Mouse (Mus musculus) forebrain, embryonic 10.5 days (tissue): ENCODE measurements around the gene Gnpda2. TPM values are rescaled to one million over a fixed set of nuclear protein-coding genes. Genes with fewer than 3 reads are reported as not detected.

ENCODE experiments used
- DNase-seq: peaks from one replicate; pipeline ENCODE4 v3.0.0-alpha.2; 2017; ENCODE audit warnings: low spot score; ENCODE audit errors: extremely low spot score
- H3K27ac ChIP-seq: fragments of 300-500 bp; sonication (generic); 2 replicates; pipeline ENCODE4 v1.5.1; 2016; ENCODE audit warnings: mild to moderate bottlenecking
- H3K27me3 ChIP-seq: fragments of 300-500 bp; sonication (generic); 2 replicates; pipeline ENCODE4 v1.6.1; 2016; ENCODE audit warnings: mild to moderate bottlenecking; ENCODE audit not compliant: poor library complexity, severe bottlenecking
- H3K36me3 ChIP-seq: fragments of 300-500 bp; sonication (generic); replicated peaks from 2 replicates; pipeline ENCODE4 v1.6.1; 2016; ENCODE audit warnings: mild to moderate bottlenecking, moderate library complexity
- H3K4me1 ChIP-seq: fragments of 300-500 bp; sonication (generic); 2 replicates; pipeline ENCODE4 v1.6.1; 2016
- H3K4me3 ChIP-seq: fragments of 300-500 bp; sonication (generic); 2 replicates; pipeline ENCODE4 v1.5.1; 2016; ENCODE audit warnings: mild to moderate bottlenecking, moderate library complexity
- H3K9me3 ChIP-seq: fragments of 300-500 bp; sonication (generic); 2 replicates; pipeline ENCODE4 v1.6.1; 2016; ENCODE audit warnings: mild to moderate bottlenecking, moderate library complexity
- WGBS: fragments of 180-500 bp; shearing (Covaris S2); methylation state at CpG from one replicate; pipeline ENCODE4 v1.1.7; 2016; 5-methylcytosine and 5-hydroxymethylcytosine counted together
- polyA plus RNA-seq: library from polyadenylated mRNA; unstranded; fragments of >200 nt; fragmentation: Nextera tagmentation; extraction: Ambion mirVana; gene quantifications from 2 replicates; pipeline ENCODE4 v1.2.1, GENCODE M21; 2016

Gnpda2 gene
- 21.2 and 22.6 TPM in 2 replicates for polyA plus RNA-seq

- Histone ChIP-seq H3K27ac (peak within 1 kb of the TSS; percentile 93), H3K36me3 (peaks cover 8% of the 10 kb centered on the region), H3K9me3 (no peaks in the 10 kb centered on the region), H3K27me3 (no peaks in the 10 kb centered on the region), H3K4me3 (peak within 1 kb of the TSS; percentile 78), H3K4me1 (peaks cover 8% of the 10 kb centered on the region)
- 5% methylated on average over 42 of the region's 42 CpGs for WGBS
- peak; percentile 88 for DNase-seq
These were observed at the start of gene Gnpda2 for GRCm38 (mm10) chr5:69591640-69592461. Gene Gnpda2 (minus strand): TSS chr5:69592340.

GRCm38 (mm10) chr5:69634766-69635165, 42.6 kb upstream of the Gnpda2 start:
- DNase-seq: no peak
- 84% methylated on average over 4 of the region's 4 CpGs for WGBS

GRCm38 (mm10) chr5:69620899-69621298, 28.8 kb upstream of the Gnpda2 start:
- Histone ChIP-seq H3K4me3 (no peak overlapping the region), H3K27ac (no peak overlapping the region), H3K9me3 (no peaks in the 10 kb centered on the region), H3K36me3 (no peaks in the 10 kb centered on the region), H3K4me1 (no peaks in the 10 kb centered on the region), H3K27me3 (no peaks in the 10 kb centered on the region)
- no peak for DNase-seq
- 85% methylated on average over 1 of the region's 1 CpGs for WGBS

More at GRCm38 (mm10) chr5:69634766-69635165, 42.6 kb upstream of the Gnpda2 start:
- no peaks in the 10 kb centered on the region for H3K36me3 ChIP-seq
- no peak overlapping the region for H3K4me3 ChIP-seq
- no peaks in the 10 kb centered on the region for H3K9me3 ChIP-seq
- H3K27ac ChIP-seq: no peak overlapping the region
- H3K4me1 ChIP-seq: no peaks in the 10 kb centered on the region
- no peaks in the 10 kb centered on the region for H3K27me3 ChIP-seq

- no peaks in the 10 kb centered on the region for H3K4me1 ChIP-seq
- no peak for DNase-seq
- 31% methylated on average over 4 of the region's 4 CpGs for WGBS
- H3K4me3 ChIP-seq: no peak overlapping the region
- H3K9me3 ChIP-seq: no peaks in the 10 kb centered on the region
- no peaks in the 10 kb centered on the region for H3K27me3 ChIP-seq
- no peak overlapping the region for H3K27ac ChIP-seq
- no peaks in the 10 kb centered on the region for H3K36me3 ChIP-seq
These were observed 21.2 kb upstream of the Gnpda2 start for GRCm38 (mm10) chr5:69613209-69613796.

- H3K4me3 ChIP-seq: no peak overlapping the region
- DNase-seq: no peak
- H3K27ac ChIP-seq: no peak overlapping the region
- H3K36me3 ChIP-seq: no peaks in the 10 kb centered on the region
- no peaks in the 10 kb centered on the region for H3K9me3 ChIP-seq
- no peaks in the 10 kb centered on the region for H3K4me1 ChIP-seq
- H3K27me3 ChIP-seq: no peaks in the 10 kb centered on the region
These were observed 8.9 kb upstream of the Gnpda2 start for GRCm38 (mm10) chr5:69601027-69601426.

GRCm38 (mm10) chr5:69557404-69557935, 34.7 kb downstream of the Gnpda2 start:
- peak overlapping the region; percentile 90 for H3K4me3 ChIP-seq
- H3K27me3 ChIP-seq: no peaks in the 10 kb centered on the region
- H3K9me3 ChIP-seq: no peaks in the 10 kb centered on the region
- H3K4me1 ChIP-seq: peaks cover 10% of the 10 kb centered on the region
- DNase-seq: peak; percentile 21
- WGBS: 13% methylated on average over 16 of the region's 16 CpGs
- H3K27ac ChIP-seq: peak overlapping the region; percentile 98
- peaks cover 35% of the 10 kb centered on the region for H3K36me3 ChIP-seq

GRCm38 (mm10) chr5:69556628-69557403, 35.3 kb downstream of the Gnpda2 start, which contains the start of gene Guf1:
Gene Guf1 (plus strand): TSS chr5:69556923.
- peak; percentile 90 for DNase-seq
- Histone ChIP-seq H3K27ac (peak within 1 kb of the TSS; percentile 98), H3K9me3 (no peaks in the 10 kb centered on the region), H3K4me3 (peak within 1 kb of the TSS; percentile 90), H3K27me3 (no peaks in the 10 kb centered on the region), H3K36me3 (peaks cover 31% of the 10 kb centered on the region), H3K4me1 (peaks cover 10% of the 10 kb centered on the region)
- WGBS: 1% methylated on average over 72 of the region's 72 CpGs

GRCm38 (mm10) chr5:69542489-69542888, 49.7 kb downstream of the Gnpda2 start, which contains the start of gene Yipf7:
Gene Yipf7 (minus strand): TSS chr5:69542648.
- H3K4me1 ChIP-seq: no peaks in the 10 kb centered on the region
- H3K4me3 ChIP-seq: no peak within 1 kb of the TSS
- no peak for DNase-seq
- no peaks in the 10 kb centered on the region for H3K9me3 ChIP-seq
- WGBS: 89% methylated on average over 4 of the region's 4 CpGs
- no peak within 1 kb of the TSS for H3K27ac ChIP-seq
- no peaks in the 10 kb centered on the region for H3K27me3 ChIP-seq
- H3K36me3 ChIP-seq: no peaks in the 10 kb centered on the region

GRCm38 (mm10) chr5:69541680-69542079, 50.5 kb downstream of the Gnpda2 start:
- DNase-seq: no peak

GRCm38 (mm10) chr5:69523944-69524343, 68.2 kb downstream of the Gnpda2 start:
- H3K4me3 ChIP-seq: no peak overlapping the region
- DNase-seq: no peak
- H3K9me3 ChIP-seq: no peaks in the 10 kb centered on the region
- H3K27me3 ChIP-seq: no peaks in the 10 kb centered on the region
- no peaks in the 10 kb centered on the region for H3K4me1 ChIP-seq
- no peak overlapping the region for H3K27ac ChIP-seq
- no peaks in the 10 kb centered on the region for H3K36me3 ChIP-seq

More at GRCm38 (mm10) chr5:69541680-69542079, 50.5 kb downstream of the Gnpda2 start:
- Histone ChIP-seq H3K27ac (no peak overlapping the region), H3K36me3 (no peaks in the 10 kb centered on the region), H3K27me3 (no peaks in the 10 kb centered on the region), H3K4me1 (no peaks in the 10 kb centered on the region), H3K9me3 (no peaks in the 10 kb centered on the region), H3K4me3 (no peak overlapping the region)
- 92% methylated on average over 1 of the region's 1 CpGs for WGBS
